Mouse (Mus musculus): ENCODE measurements around the gene Tmpo. TPM values are rescaled to one million over a fixed set of nuclear protein-coding genes. Genes with fewer than 3 reads are reported as not detected.

The Tmpo gene
- total and polyA plus RNA-seq, 3 experiments: 13.9 to 40.1 (median 39.8) TPM

DNA sequence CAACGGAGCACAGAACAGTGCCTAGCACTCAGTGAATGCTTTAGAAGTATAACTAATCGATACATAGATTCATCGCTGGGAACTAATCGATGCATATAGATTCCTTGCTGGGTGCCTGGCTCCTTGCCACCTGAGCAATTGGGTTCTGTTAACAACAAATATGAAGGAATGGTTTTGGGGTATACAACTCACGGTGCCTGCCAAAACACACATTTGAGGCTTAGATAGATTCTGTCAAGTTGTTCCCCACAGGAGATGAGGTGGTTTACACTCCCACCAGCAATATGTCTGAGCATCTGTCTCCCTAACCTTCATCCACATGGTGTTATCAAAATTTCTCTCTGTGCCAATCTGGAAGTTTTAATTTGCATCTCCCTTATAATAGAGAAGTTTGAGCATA, 10.7 kb upstream of the Tmpo start:
- no peak for DNase-seq
- H3K27ac ChIP-seq: no peak overlapping the region
- H3K4me1 ChIP-seq (ENCODE audit: control insufficient read depth, insufficient read depth, low read length): peaks cover 5% of the 10 kb centered on the region; the same call in 1 of the 2 replicates
- no peak overlapping the region for H3K4me3 ChIP-seq
- TF ChIP-seq POLR2A (IDR thresholded peaks at IDR 0.05; ENCODE audit: insufficient read depth, low read depth, low read length) (no peak), CTCF (IDR thresholded peaks at IDR 0.05) (no peak), EP300 (IDR thresholded peaks at IDR 0.05; ENCODE audit: insufficient read depth, low read depth, low read length) (no peak)
- intact Hi-C loops (cut with DNase I): no loop called here
- H3K36me3 ChIP-seq (ENCODE audit: control insufficient read depth, insufficient read depth, low read length): no peaks in the 10 kb centered on the region
- H3K9ac ChIP-seq (ENCODE audit: low read depth, low read length): no peak overlapping the region
- no peaks in the 10 kb centered on the region for H3K79me2 ChIP-seq (replicated peaks; ENCODE audit: control insufficient read depth, insufficient read depth, low read length)
- H3K27me3 ChIP-seq (ENCODE audit: control insufficient read depth, insufficient read depth, low read length): 0 out of 2 replicates have a peak, but pooled peaks cover 1% of the 10 kb centered on the region
- 89% methylated on average over 5 of the region's 5 CpGs for WGBS

DNA sequence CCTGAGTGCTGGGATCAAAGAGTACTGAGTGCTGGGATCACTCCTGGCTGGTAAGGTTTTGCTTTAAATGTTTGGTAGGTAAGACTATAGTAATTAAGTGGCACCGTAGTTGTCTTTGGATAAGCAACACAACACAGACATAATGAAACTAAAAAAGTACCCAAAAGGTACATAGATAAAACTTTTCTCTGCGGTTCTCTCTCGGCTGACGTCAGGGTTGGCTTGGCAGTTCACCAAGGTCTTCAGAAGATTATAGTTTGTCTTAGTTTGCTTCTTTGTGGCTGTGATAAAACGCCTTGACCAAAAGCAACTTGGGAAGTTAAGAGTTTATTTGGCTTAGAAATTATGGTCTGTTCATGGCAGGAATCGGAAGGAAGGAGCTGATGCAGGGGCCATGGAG, 8.4 kb upstream of the Tmpo start:
- no peaks in the 10 kb centered on the region for H3K79me2 ChIP-seq (replicated peaks; ENCODE audit: control insufficient read depth, insufficient read depth, low read length)
- H3K4me3 ChIP-seq: no peak overlapping the region
- H3K36me3 ChIP-seq (ENCODE audit: control insufficient read depth, insufficient read depth, low read length): no peaks in the 10 kb centered on the region
- H3K27me3 ChIP-seq (ENCODE audit: control insufficient read depth, insufficient read depth, low read length): no peaks in the 10 kb centered on the region
- intact Hi-C loops (cut with DNase I): loop anchor here (5.0 to 10.0 kb wide), 3 partner anchors 67 to 1825 kb away; partner anchors contain the start of genes Apaf1, Ikbip and Slc25a3
- WGBS: 80% methylated on average over 6 of the region's 6 CpGs
- H3K4me1 ChIP-seq (ENCODE audit: control insufficient read depth, insufficient read depth, low read length): peaks cover 5% of the 10 kb centered on the region; the same call in 1 of the 2 replicates
- TF ChIP-seq POLR2A (IDR thresholded peaks at IDR 0.05; ENCODE audit: insufficient read depth, low read depth, low read length) (no peak), CTCF (IDR thresholded peaks at IDR 0.05) (no peak)
- no peak for DNase-seq
- H3K9ac ChIP-seq (ENCODE audit: low read depth, low read length): no peak overlapping the region
- no peak overlapping the region for H3K27ac ChIP-seq

- TF ChIP-seq EP300 (IDR thresholded peaks at IDR 0.05; ENCODE audit: insufficient read depth, low read depth, low read length): no peak
- TF ChIP-seq CTCF (IDR thresholded peaks at IDR 0.05): no peak
- TF ChIP-seq POLR2A (IDR thresholded peaks at IDR 0.05; ENCODE audit: insufficient read depth, low read depth, low read length): no peak
- Histone ChIP-seq H3K27ac (no peak overlapping the region), H3K4me3 (no peak overlapping the region), H3K79me2 (replicated peaks; ENCODE audit: control insufficient read depth, insufficient read depth, low read length) (no peaks in the 10 kb centered on the region), H3K9ac (ENCODE audit: low read depth, low read length) (no peak overlapping the region), H3K36me3 (ENCODE audit: control insufficient read depth, insufficient read depth, low read length) (no peaks in the 10 kb centered on the region), H3K27me3 (ENCODE audit: control insufficient read depth, insufficient read depth, low read length) (no peaks in the 10 kb centered on the region), H3K4me1 (ENCODE audit: control insufficient read depth, insufficient read depth, low read length) (peaks cover 5% of the 10 kb centered on the region; the same call in 1 of the 2 replicates)
- DNase-seq: no peak
- intact Hi-C loops (cut with DNase I): loop anchor here (1.0 to 10.0 kb wide), 4 partner anchors 18 to 1826 kb away; partner anchors contain the start of genes Apaf1, Ikbip and Slc25a3
- WGBS: 86% methylated on average over 5 of the region's 5 CpGs
These were observed 7.7 kb upstream of the Tmpo start for GRCm38 (mm10) chr10:91188684-91189287.

- Histone ChIP-seq H3K27ac (peak overlapping the region; percentile 89), H3K4me1 (ENCODE audit: control insufficient read depth, insufficient read depth, low read length) (peaks cover 7% of the 10 kb centered on the region; the same call in 1 of the 2 replicates), H3K27me3 (ENCODE audit: control insufficient read depth, insufficient read depth, low read length) (no peaks in the 10 kb centered on the region), H3K4me3 (peak overlapping the region; percentile 51), H3K9ac (ENCODE audit: low read depth, low read length) (peak overlapping the region; percentile 49), H3K79me2 (replicated peaks; ENCODE audit: control insufficient read depth, insufficient read depth, low read length) (no peaks in the 10 kb centered on the region), H3K36me3 (ENCODE audit: control insufficient read depth, insufficient read depth, low read length) (no peaks in the 10 kb centered on the region)
- peak; percentile 73; the same call in 1 of the 2 replicates for TF ChIP-seq EP300 (IDR thresholded peaks at IDR 0.05; ENCODE audit: insufficient read depth, low read depth, low read length)
- TF ChIP-seq POLR2A (IDR thresholded peaks at IDR 0.05; ENCODE audit: insufficient read depth, low read depth, low read length): peak; percentile 32; the same call in 1 of the 2 replicates
- TF ChIP-seq CTCF (IDR thresholded peaks at IDR 0.05): peak; percentile 87
- intact Hi-C loops (cut with DNase I): loop anchor here (1.0 to 10.0 kb wide), 4 partner anchors 18 to 1827 kb away; partner anchors contain the start of genes Apaf1, Ikbip and Slc25a3
- 0% methylated on average over 15 of the region's 15 CpGs for WGBS
- peak; percentile 79 to 84 for DNase-seq
These were observed 6.8 kb upstream of the Tmpo start for GRCm38 (mm10) chr10:91187872-91188271.

- intact Hi-C loops (cut with DNase I): loop anchor here (5.0 to 10.0 kb wide), 3 partner anchors 65 to 1827 kb away; partner anchors contain the start of genes Apaf1, Ikbip and Slc25a3
- Histone ChIP-seq H3K9ac (ENCODE audit: low read depth, low read length) (0 out of 2 replicates have a peak overlapping the region, but pooled peaks have one; percentile 11), H3K4me3 (peak overlapping the region; percentile 51), H3K36me3 (ENCODE audit: control insufficient read depth, insufficient read depth, low read length) (no peaks in the 10 kb centered on the region), H3K27me3 (ENCODE audit: control insufficient read depth, insufficient read depth, low read length) (no peaks in the 10 kb centered on the region), H3K79me2 (replicated peaks; ENCODE audit: control insufficient read depth, insufficient read depth, low read length) (no peaks in the 10 kb centered on the region), H3K4me1 (ENCODE audit: control insufficient read depth, insufficient read depth, low read length) (peaks cover 7% of the 10 kb centered on the region; the same call in 1 of the 2 replicates), H3K27ac (peak overlapping the region; percentile 89)
- WGBS: 42% methylated on average over 10 of the region's 10 CpGs
- peak in 1 of 2 experiments; percentile 40 for DNase-seq
- TF ChIP-seq CTCF (IDR thresholded peaks at IDR 0.05) (no peak), POLR2A (IDR thresholded peaks at IDR 0.05; ENCODE audit: insufficient read depth, low read depth, low read length) (no peak), EP300 (IDR thresholded peaks at IDR 0.05; ENCODE audit: insufficient read depth, low read depth, low read length) (no peak)
These were observed 6.2 kb upstream of the Tmpo start for GRCm38 (mm10) chr10:91187349-91187748.

- no peak for DNase-seq
- peaks cover 7% of the 10 kb centered on the region; the same call in 1 of the 2 replicates for H3K4me1 ChIP-seq (ENCODE audit: control insufficient read depth, insufficient read depth, low read length)
- H3K36me3 ChIP-seq (ENCODE audit: control insufficient read depth, insufficient read depth, low read length): no peaks in the 10 kb centered on the region
- no peak overlapping the region for H3K9ac ChIP-seq (ENCODE audit: low read depth, low read length)
- H3K27me3 ChIP-seq (ENCODE audit: control insufficient read depth, insufficient read depth, low read length): no peaks in the 10 kb centered on the region
- intact Hi-C loops (cut with DNase I): loop anchor here (5.0 to 10.0 kb wide), 3 partner anchors 63 to 1829 kb away; partner anchors contain the start of genes Apaf1, Ikbip and Slc25a3
- H3K79me2 ChIP-seq (replicated peaks; ENCODE audit: control insufficient read depth, insufficient read depth, low read length): no peaks in the 10 kb centered on the region
- 92% methylated on average over 2 of the region's 2 CpGs for WGBS
- TF ChIP-seq EP300 (IDR thresholded peaks at IDR 0.05; ENCODE audit: insufficient read depth, low read depth, low read length) (no peak), POLR2A (IDR thresholded peaks at IDR 0.05; ENCODE audit: insufficient read depth, low read depth, low read length) (no peak), CTCF (IDR thresholded peaks at IDR 0.05) (no peak)
- H3K27ac ChIP-seq: no peak overlapping the region
- no peak overlapping the region for H3K4me3 ChIP-seq
These were observed 4.6 kb upstream of the Tmpo start for GRCm38 (mm10) chr10:91185721-91186120.
